Mouse (Mus musculus) common myeloid progenitor, adult 5-6 weeks (primary cell): Measurements from ENCODE around the gene Oprd1. TPM values are rescaled to one million over a fixed set of nuclear protein-coding genes. Genes with fewer than 3 reads are reported as not detected.

Experiments
- ATAC-seq: replicated peaks from 2 replicates; pipeline ENCODE4 v1.8.0; 2016; ENCODE audit warnings: low read depth, mild to moderate bottlenecking, moderate TSS enrichment, inconsistent platforms; ENCODE audit not compliant: poor library complexity, severe bottlenecking
- total RNA-seq: library from RNA; stranded (forward); fragments of 200-1000, 187-1606 nt; gene quantifications from 2 replicates; pipeline ENCODE4 v1.2.3, GENCODE M21; 2017

The Oprd1 gene
- total RNA-seq: not detected in 2 replicates

DNA sequence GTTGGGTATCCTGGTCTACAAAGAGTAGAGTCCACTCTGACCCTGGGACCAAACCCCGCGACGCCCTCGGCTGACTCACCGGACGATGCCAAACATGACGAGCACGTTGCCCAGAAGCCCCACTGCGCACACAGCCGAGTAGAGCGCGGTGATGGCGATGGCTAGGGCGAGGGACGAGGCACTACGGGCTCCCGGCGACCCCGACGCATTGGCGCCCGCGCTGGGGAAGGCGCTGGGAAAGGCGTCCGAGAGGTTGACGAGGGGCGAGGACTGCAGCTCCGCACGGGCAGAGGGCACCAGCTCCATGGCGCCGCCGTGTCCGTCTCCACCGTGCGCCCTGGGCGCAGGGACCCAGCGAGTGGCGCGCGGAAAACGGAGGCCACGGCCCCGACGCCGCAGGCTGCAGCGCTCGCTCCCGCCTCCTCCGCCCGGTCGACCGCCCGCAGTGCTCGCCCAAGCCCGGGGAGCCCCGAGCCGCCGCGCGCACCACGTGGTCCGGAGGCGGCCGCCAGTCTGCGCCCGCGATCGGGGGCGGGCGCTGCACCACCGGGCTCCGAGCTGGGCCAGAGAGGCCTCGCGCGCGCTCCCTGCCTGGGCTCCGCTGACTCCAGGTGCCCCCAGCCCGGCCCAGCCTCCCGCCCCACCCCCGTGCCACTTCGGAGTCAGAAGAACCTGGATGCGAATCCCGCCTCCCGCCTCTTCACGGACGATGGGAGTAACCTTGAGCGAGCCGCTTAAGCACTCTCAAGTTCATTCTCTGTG is at the start of gene Oprd1:
Gene Oprd1 (minus strand): TSS at position 407 of the 762 bp plus-strand sequence.
- no peak; the same call in 1 of the 2 replicates for ATAC-seq

GRCm38 (mm10) chr4:132187826-132188401 is 43.6 kb upstream of the Oprd1 start:
- no peak for ATAC-seq

- no peak for ATAC-seq
These were observed 38.9 kb upstream of the Oprd1 start for GRCm38 (mm10) chr4:132183162-132183561.

DNA sequence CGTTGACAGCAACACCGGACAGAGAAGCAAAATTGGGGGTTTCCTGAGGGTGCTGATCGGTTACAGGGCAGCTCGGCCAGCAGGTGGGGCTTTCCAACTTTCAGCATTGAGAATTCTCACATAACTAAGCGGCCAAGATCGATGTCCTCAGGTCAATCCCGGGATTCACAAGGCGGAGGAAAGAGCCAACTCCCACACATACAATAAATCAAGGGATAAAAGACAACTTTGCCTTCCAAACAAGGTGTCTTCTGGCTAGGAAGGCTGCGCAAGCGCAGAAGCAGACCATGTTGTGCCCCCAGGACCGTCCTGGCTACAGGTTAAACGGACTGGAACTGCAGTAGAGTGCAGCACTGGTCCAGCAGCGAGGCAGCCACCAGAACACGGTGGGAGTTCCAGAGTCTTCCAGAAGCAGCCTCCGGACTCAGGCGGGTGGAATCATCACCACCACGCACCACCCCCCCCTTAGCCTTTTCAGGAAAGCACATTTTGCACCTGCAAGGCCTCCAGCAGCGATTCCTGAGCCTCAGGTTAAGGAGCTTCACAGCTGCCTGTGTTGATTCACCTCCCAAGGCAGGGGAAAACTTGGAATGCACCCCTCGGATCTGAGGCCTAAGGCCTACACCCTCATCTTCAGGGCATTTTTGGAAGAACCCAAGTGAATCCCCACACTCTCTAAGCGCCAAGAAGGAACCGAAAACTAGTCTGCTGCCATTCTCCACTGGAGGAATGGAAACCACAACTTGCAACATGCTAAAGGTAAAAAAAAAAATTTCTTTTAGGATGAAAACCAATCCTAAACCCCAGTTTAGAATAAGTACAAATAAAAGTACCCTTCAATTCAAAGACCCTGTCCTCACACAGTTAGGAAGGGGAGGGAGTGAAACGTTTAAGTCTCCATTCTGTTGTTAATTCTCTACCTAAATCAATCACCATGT is 37.7 kb upstream of the Oprd1 start:
- 0 out of 2 replicates have a peak, but pooled peaks have one; percentile 19 for ATAC-seq

GRCm38 (mm10) chr4:132180710-132181109 is 36.4 kb upstream of the Oprd1 start:
- ATAC-seq: no peak

DNA sequence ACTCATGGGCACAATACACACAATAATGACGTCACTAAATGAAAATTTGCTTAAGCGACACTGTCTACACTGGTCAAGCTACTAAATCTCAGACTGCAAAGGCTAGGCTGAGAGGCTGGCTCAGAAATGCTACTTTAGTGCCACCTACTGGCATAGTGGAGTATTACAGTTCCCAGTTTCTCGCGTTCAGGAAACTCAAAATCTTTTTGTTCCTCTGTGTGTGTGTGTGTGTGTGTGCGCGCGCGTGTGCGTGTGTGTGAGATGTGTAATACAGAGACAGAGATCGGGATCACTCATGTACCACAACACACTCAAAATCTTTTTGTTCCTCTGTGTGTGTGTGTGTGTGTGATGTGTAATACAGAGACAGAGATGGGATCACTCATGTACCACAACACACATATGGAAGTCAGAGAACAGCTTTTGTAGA is 34.4 kb upstream of the Oprd1 start:
- peak; percentile 86 for ATAC-seq

- no peak for ATAC-seq
These were observed 32.2 kb upstream of the Oprd1 start for GRCm38 (mm10) chr4:132176474-132176873.

GRCm38 (mm10) chr4:132170891-132171290 is 26.6 kb upstream of the Oprd1 start:
- no peak for ATAC-seq

- ATAC-seq: no peak
These were observed 25.5 kb upstream of the Oprd1 start for GRCm38 (mm10) chr4:132169761-132170160.

GRCm38 (mm10) chr4:132169271-132169670 is 25.0 kb upstream of the Oprd1 start:
- ATAC-seq: no peak

- ATAC-seq: no peak
These were observed 23.1 kb upstream of the Oprd1 start for GRCm38 (mm10) chr4:132167436-132167835.

GRCm38 (mm10) chr4:132166350-132167290 is 22.3 kb upstream of the Oprd1 start:
- no peak for ATAC-seq

DNA sequence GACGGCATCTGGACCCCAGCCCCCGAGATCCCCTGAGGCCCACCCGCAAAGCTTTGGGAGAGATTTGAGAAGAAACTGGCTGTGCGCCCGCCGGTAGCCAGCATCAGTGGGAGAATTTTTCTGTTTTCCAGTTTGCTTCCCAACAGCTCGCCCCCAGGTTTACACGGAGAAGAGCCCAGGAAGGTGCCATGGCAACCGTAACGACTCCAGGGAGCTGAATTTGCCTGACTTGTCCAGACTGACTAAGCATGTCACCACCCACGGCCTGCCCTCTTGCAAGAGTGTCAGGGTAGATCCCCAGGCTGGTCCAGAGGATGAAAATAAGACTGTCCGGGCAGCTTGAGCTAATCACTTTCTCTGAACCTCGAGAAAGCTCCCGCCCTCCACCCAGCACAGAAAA is 21.4 kb upstream of the Oprd1 start:
- ATAC-seq: no peak

DNA sequence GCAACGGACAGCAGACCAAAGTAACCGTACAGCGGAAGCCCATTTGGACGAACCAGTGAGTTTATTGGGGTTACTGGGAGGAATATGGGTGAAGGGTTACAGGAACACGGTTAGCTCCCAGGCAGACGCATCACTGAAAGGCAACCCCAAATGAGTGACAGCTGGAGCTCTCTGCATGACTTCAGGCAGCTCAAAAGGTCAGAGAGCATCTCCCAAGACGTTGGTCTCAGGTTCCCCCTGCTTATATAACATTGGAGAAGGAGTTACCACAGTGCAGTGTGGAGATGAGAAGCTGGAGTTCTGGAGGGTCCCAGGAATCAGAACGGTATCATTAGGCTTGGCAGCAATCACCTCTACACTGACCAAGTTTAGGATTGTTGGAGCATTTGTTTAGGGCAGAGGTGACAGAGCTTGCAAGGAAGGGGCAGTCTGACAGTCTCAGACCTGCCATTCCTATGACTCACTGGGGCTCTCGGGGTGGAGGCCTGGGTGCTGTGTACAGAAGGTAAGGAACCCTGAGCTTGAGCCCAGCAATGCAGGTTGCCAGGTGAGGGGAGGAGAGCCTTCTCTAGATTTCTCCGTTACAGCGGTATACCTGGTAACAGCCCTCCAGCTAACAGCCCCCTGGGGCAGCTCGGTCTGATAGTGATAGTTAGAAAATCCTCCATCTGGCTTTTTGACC is 12.8 kb upstream of the Oprd1 start:
- no peak for ATAC-seq

GRCm38 (mm10) chr4:132154877-132155670 is 10.8 kb upstream of the Oprd1 start:
- ATAC-seq: no peak

DNA sequence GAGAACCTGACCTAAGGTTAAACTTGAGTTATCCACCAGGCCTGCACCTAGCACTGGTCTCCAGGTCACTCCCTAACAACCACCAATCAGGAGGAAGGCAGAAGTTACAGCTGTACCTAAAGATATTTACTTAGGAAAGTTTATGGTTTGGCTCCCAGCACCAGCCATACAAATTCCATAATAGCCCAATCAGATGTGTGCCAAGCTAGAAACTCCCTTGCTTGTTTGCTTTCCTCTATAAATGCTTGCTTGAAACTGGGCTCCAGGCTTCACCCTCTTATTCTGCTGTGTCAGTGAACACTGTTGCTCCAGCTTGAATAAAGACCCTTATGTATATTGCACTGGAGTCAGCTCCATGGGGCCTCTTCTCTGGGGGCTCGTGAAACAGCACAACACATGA is 7.4 kb upstream of the Oprd1 start:
- ATAC-seq: no peak

GRCm38 (mm10) chr4:132146201-132146600 is 1.9 kb upstream of the Oprd1 start:
- ATAC-seq: no peak

GRCm38 (mm10) chr4:132145092-132145491 is 806 bp upstream of the Oprd1 start:
- peak; percentile 81 for ATAC-seq
